Mouse (Mus musculus) lung, embryonic 14.5 days (tissue): ENCODE measurements around the gene Map7. TPM values are rescaled to one million over a fixed set of nuclear protein-coding genes. Genes with fewer than 3 reads are reported as not detected.

Source experiments
- ATAC-seq: fragments of 200-750 bp; cut with Nextera tagmentation; 2 replicates; pipeline ENCODE4 v1.8.0; 2017; ENCODE audit warnings: mild to moderate bottlenecking, moderate TSS enrichment, moderate library complexity; ENCODE audit not compliant: insufficient read depth
- DNase-seq: peaks from one replicate; pipeline ENCODE4 v3.0.0-alpha.2; 2015
- H3K27ac ChIP-seq: fragments of 300-500 bp; sonication (generic); 2 replicates; pipeline ENCODE4 v1.5.1; 2014; ENCODE audit warnings: low read depth, mild to moderate bottlenecking, moderate library complexity
- H3K27me3 ChIP-seq: fragments of 300-500 bp; sonication (generic); 2 replicates; pipeline ENCODE4 v1.6.1; 2014; ENCODE audit warnings: low read length, control low read depth; ENCODE audit not compliant: insufficient read depth
- H3K36me3 ChIP-seq: fragments of 300-500 bp; sonication (generic); 2 replicates; pipeline ENCODE4 v1.6.1; 2014; ENCODE audit warnings: control low read depth; ENCODE audit not compliant: insufficient read depth
- H3K4me1 ChIP-seq: fragments of 300-500 bp; sonication (generic); 2 replicates; pipeline ENCODE4 v1.6.1; 2014; ENCODE audit warnings: antibody characterized with exemption, control low read depth; ENCODE audit not compliant: insufficient read depth
- H3K4me2 ChIP-seq: fragments of 300-500 bp; sonication (generic); 2 replicates; pipeline ENCODE4 v1.6.1; 2014; ENCODE audit warnings: mild to moderate bottlenecking
- H3K4me3 ChIP-seq: fragments of 300-500 bp; sonication (generic); 2 replicates; pipeline ENCODE4 v1.5.1; 2014; ENCODE audit warnings: low read depth, low read length
- H3K9ac ChIP-seq: fragments of 300-500 bp; sonication (generic); 2 replicates; pipeline ENCODE4 v1.6.1; 2014
- H3K9me3 ChIP-seq: fragments of 300-500 bp; sonication (generic); 2 replicates; pipeline ENCODE4 v1.6.1; 2016; ENCODE audit warnings: low read depth, low read length, control low read depth
- CTCF ChIP-seq: IDR thresholded peaks from 2 replicates; pipeline ENCODE4 v1.5.1; 2016; ENCODE audit warnings: antibody characterized with exemption, low read depth
- WGBS: fragments of 180-500 bp; shearing (Covaris S2); extraction: QIAGEN DNeasy Blood & Tissue Kit; methylation state at CpG from one replicate; pipeline ENCODE4 v1.1.7; 2014; 5-methylcytosine and 5-hydroxymethylcytosine counted together
- polyA plus RNA-seq: library from polyadenylated mRNA; unstranded; fragments of >200 nt; fragmentation: Nextera tagmentation; extraction: Ambion mirVana; gene quantifications from 2 replicates; pipeline ENCODE4 v1.2.1, GENCODE M21; 2014

Gene Map7
- polyA plus RNA-seq, 1 experiment from 2014 or later = 9.3 TPM

GRCm38 (mm10) chr10:20299114-20299513, 150.8 kb downstream of the Map7 start:
- Histone ChIP-seq H3K4me1 (no peaks in the 10 kb centered on the region), H3K27me3 (no peaks in the 10 kb centered on the region), H3K27ac (no peak overlapping the region), H3K4me2 (no peak overlapping the region), H3K9me3 (no peaks in the 10 kb centered on the region), H3K4me3 (no peak overlapping the region), H3K9ac (no peak overlapping the region), H3K36me3 (no peaks in the 10 kb centered on the region)
- ATAC-seq = no peak
- TF ChIP-seq CTCF = no peak
- no peak for DNase-seq
- 65% methylated on average over 5 of the region's 5 CpGs for WGBS

GRCm38 (mm10) chr10:20310969-20311769, 162.9 kb downstream of the Map7 start:
- no peak for ATAC-seq

GRCm38 (mm10) chr10:20311918-20312735, 163.9 kb downstream of the Map7 start, which contains the start of gene Bclaf1:
Bclaf1 (plus strand) TSS chr10:20312469.
- Histone ChIP-seq H3K4me1 (peaks cover 4% of the 10 kb centered on the region), H3K4me3 (peak within 1 kb of the TSS; percentile 89), H3K36me3 (peaks cover 10% of the 10 kb centered on the region; the same call in 1 of the 2 replicates), H3K4me2 (peak within 1 kb of the TSS; percentile 88), H3K9ac (peak within 1 kb of the TSS; percentile 97), H3K27me3 (no peaks in the 10 kb centered on the region), H3K9me3 (no peaks in the 10 kb centered on the region), H3K27ac (peak within 1 kb of the TSS; percentile 98)
- DNase-seq (peak; percentile 100), ATAC-seq (peak; percentile 99)
- under 1% methylated on average over 81 of the region's 84 CpGs for WGBS
- peak; percentile 13; the same call in 1 of the 2 replicates for TF ChIP-seq CTCF

More at GRCm38 (mm10) chr10:20310969-20311769, 162.9 kb downstream of the Map7 start:
- Histone ChIP-seq H3K4me1 (peaks cover 4% of the 10 kb centered on the region), H3K9ac (peak overlapping the region; percentile 97), H3K27ac (peak overlapping the region; percentile 98), H3K27me3 (no peaks in the 10 kb centered on the region), H3K4me3 (peak overlapping the region; percentile 89), H3K4me2 (peak overlapping the region; percentile 88), H3K36me3 (peaks cover 10% of the 10 kb centered on the region; the same call in 1 of the 2 replicates), H3K9me3 (no peaks in the 10 kb centered on the region)
- no peak for DNase-seq
- TF ChIP-seq CTCF = no peak
- WGBS = 46% methylated on average over 11 of the region's 11 CpGs

GRCm38 (mm10) chr10:20312736-20313301, 164.5 kb downstream of the Map7 start:
- TF ChIP-seq CTCF = no peak
- H3K27me3 ChIP-seq = no peaks in the 10 kb centered on the region
- H3K27ac ChIP-seq = peak overlapping the region; percentile 98
- 0% methylated on average over 54 of the region's 54 CpGs for WGBS
- peak overlapping the region; percentile 67 for H3K4me2 ChIP-seq
- peaks cover 10% of the 10 kb centered on the region; the same call in 1 of the 2 replicates for H3K36me3 ChIP-seq
- H3K4me1 ChIP-seq = peaks cover 4% of the 10 kb centered on the region
- peak overlapping the region; percentile 89 for H3K4me3 ChIP-seq
- peak; percentile 94 for DNase-seq
- H3K9ac ChIP-seq = peak overlapping the region; percentile 97
- peak; percentile 67 for ATAC-seq
- H3K9me3 ChIP-seq = no peaks in the 10 kb centered on the region

- Histone ChIP-seq H3K27ac (peak overlapping the region; percentile 98; the same call in 1 of the 2 replicates), H3K36me3 (peaks cover 17% of the 10 kb centered on the region), H3K4me1 (peaks cover 4% of the 10 kb centered on the region), H3K9ac (peak overlapping the region; percentile 97), H3K9me3 (no peaks in the 10 kb centered on the region), H3K4me2 (peak overlapping the region; percentile 67), H3K27me3 (no peaks in the 10 kb centered on the region), H3K4me3 (peak overlapping the region; percentile 89)
- 39% methylated on average over 13 of the region's 13 CpGs for WGBS
- DNase-seq (no peak), ATAC-seq (no peak)
- no peak for TF ChIP-seq CTCF
These were observed 165.2 kb downstream of the Map7 start for GRCm38 (mm10) chr10:20313447-20313846.

- Histone ChIP-seq H3K4me3 (peak overlapping the region; percentile 89), H3K27me3 (no peaks in the 10 kb centered on the region), H3K4me1 (peaks cover 4% of the 10 kb centered on the region), H3K9me3 (no peaks in the 10 kb centered on the region), H3K27ac (no peak overlapping the region), H3K4me2 (peak overlapping the region; percentile 67), H3K36me3 (peaks cover 22% of the 10 kb centered on the region), H3K9ac (no peak overlapping the region)
- DNase-seq = no peak
- 77% methylated on average over 4 of the region's 4 CpGs for WGBS
- TF ChIP-seq CTCF = no peak
- ATAC-seq = no peak
These were observed 165.7 kb downstream of the Map7 start for GRCm38 (mm10) chr10:20313941-20314340.
